Mouse (Mus musculus): ENCODE results near the gene Lrrk1.

Lrrk1 gene

DNA sequence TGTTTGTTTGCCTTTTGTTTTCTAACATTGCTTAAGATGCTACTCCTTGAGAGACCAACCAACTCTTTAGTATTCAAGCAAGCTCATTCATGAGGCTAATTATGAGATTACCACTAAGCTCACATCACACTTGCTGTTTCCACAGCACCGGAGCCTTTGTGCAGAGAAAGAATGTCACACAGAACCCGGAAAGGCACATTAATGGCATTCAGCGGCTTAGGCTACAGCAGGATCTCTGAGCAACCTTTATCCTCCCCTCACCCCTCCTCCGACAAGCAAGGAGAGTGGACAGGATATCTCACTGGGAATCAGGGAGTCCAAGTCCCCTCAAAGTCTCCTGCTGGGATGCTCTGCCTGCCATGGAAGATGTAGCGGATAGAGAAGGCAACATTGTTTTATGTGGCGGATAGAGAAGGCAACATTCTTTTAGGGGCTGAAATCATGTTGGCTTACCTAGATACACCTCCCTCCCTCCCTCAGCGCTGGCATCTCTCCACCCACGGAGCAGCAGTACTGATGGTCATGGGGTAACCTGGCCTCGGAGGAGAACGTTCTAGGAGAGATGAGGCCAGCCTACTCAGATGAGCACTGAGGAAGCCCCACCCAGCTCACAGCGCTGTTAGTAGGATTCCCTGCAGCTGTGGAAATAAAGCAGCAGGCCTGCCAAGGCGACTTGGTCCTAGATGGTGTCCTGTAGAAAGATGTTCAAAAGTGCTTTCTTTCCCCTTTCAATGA is 91.1 kb downstream of the Lrrk1 start:
- no peak for DNase-seq

DNA sequence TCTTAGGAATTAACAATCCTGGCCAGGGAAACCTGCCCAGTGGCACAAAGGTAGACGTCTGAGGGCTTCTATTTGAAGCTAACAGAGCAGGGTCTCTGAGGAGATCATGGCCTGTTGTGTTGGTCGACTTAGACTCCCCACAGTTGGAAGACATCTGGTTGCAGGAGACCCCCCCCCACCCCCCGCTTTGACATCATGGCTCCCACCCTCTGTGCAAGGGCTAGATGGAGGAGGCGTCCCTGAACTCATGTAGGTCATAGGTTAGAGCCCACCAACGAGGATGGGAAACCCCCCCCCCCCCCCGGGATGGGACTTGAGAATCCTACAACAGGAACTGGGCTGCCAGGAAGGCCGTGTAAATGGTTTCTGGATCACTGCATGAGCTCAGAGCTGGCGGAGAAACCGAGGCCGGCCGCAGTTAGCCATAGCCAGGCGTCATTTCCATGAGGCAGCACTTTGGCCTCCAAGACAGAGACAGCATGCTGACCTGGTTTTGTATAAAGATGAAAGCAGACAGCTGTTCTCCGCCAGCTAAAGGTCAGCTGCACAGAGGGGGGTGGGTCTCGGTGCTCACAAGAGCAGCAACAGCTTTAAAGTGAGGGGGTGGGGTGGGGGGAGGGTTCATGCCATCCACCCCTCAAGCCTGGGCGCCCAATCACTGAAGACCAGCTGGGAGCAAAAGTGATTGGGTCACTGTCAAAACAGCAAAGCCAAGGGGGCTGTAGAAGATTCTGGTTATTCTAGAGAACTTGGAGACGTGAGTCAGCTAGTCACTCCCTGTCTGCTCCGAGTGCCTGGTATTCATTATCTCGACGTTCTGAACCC is 95.4 kb downstream of the Lrrk1 start:
- DNase-seq, result no peak

DNA sequence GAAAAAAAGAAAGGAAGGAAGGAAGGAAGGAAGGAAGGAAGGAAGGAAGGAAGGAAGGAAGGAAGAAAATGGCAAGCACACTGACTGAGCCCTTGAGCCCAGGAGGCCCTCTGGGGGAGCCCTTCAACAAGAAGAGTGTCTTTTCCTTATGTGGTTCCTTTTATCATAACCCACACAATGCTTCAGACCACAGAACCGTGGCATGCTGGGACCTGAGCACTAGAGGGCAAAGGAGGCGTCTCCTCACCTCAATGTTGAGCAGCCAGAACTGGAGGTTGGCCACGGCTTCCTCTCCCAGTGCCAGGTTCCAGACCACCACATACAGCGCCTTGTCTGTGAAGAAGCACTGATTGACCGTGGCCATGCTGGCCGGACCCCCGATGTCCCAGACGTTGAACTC is 96.1 kb downstream of the Lrrk1 start:
- DNase-seq, result no peak

DNA sequence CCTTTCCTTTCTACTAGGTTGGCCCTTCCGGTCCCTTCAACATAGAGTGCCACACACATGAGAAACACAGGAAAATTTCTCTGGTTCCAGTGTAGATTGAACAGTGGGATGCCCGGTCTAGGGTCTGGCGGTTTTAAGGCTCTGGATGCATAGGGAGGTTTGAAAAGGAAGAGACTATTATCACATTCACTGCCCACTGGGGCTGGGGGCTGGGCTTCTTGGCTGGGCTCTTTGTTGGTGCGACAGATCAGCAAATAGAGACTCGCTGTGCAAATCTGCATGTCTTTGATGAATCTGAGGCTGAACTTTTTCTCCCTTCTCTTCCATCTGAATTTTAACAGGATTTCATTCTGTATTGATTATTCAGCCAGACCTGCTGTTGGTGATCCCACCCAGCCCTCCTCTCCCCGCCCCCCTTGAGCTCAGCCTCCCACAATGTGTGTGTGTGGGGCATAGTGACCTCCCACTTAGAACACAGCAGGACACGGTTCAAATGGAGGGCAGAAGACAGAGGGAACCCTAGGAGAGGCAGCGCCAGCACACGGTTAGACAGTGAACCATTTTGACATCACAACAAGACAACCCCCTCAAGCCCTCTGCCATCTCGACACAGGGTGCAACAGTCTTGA is 105.1 kb downstream of the Lrrk1 start:
- no peak for DNase-seq

DNA sequence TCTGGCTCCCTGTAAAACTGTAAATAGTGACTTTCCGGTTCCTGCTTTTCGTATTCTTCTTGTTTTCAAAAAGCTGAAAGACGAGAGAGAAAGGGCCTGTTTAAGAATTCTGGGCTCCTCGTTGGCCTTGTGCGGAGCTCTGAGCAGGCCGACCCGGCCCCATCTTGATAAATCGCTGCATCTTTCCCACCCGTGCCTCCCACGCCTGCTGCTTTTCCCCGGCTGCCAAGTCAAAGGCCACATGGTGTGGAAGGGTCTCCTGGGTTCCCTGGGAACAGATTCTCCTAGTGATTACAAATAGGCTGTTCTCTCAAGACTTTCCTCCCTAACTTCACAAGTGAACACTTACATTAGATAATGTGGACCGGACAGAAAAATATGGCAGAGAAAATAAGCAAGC is 105.9 kb downstream of the Lrrk1 start:
- no peak for DNase-seq

DNA sequence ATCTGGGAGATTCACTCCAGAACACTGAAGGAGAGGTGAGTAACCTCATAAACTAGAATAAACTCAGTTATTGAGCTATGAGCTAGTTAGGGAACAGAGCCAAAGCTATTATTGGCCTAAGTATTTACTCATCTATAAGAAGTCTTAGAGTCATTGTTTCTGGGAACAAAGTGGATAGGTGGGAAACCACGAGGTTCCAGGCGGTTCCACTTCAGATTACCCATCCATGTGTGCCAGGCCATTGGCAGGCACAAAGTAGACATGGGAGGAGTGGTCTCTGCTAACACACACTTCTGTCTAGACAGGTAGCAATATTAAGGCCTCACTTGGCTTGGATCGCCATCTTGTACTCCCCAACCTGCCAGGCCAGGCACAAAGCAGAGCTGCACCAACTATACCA is 110.1 kb downstream of the Lrrk1 start:
- no peak for DNase-seq

DNA sequence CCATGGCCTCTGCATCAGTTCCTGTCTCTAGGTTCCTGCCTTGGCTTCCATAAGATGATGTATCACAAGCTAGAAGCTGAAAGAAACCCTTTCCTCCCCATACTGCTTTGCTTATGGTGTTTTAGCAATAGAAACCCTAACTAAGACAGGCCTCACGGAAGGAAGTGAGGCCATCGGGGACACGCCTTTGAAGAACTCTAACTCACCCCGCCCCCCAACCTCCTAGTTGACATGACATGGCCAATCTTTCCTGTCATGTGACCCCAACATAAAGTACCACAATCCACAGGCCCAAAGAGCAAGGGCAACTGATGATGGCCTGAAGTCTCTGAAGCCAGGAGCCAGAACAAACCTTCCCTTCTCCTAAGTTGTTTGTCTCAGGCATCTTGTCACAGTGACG is 114.7 kb downstream of the Lrrk1 start:
- DNase-seq, result no peak

DNA sequence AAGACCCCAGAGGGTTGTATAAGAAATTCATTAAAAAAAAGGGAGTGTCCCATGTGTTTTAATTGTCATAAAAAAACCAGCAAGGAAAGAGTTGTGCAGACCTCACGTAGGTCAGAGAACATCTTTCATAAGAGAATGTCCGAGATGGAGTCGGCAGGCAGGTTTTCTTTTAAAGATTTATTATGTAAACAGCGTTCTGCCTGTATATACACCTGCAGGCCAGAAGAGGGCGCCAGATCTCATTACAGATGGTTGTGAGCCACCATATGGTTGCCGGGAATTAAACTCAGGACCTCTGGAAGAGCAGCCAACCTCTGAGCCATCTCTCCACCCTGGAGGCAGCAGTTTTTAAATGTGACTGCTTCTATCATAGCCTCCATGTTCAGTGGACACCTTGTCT is 116.9 kb downstream of the Lrrk1 start:
- no peak for DNase-seq

DNA sequence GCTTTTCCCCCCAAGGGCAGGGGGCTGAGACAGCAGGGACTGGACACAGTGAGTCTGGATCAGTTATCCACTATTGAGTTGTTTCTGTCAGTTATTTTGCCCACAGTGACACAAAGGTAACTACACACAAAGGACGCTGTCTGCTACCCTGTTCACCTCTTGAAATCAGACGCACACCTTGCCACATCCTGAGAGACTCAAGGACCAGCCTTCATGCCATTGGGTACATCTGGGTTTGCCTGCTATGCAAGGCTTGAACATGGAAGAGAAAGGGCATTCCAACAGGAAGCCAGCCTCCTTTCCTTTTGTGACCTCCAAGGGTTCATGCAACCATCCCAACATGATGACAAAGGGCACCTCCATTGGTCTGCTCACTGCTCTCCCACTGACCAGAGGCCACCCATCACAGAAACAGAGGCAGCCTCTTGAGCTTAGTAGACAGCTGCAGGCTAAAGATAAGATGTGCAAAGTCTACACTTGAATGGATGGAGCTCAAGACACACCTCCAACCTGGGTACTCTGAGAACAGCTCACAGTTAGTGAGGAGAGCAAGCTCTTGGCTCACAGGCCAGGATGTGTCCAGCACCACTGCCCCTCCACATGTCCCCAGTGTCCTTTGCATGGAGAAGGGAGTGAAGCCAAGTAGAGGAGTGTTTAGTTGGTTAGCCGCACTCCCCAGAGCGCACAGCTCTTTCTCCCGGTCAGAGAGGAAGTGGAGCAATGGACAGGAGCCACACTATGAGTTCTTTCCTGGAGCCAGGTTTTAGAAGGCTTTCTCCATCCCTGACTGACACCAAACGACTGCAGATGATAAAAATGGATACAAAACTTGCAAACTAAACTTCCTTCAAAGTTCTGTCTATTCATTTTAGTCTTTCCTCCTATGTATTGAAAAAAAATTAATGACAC is 121.0 kb downstream of the Lrrk1 start:
- no peak for DNase-seq

DNA sequence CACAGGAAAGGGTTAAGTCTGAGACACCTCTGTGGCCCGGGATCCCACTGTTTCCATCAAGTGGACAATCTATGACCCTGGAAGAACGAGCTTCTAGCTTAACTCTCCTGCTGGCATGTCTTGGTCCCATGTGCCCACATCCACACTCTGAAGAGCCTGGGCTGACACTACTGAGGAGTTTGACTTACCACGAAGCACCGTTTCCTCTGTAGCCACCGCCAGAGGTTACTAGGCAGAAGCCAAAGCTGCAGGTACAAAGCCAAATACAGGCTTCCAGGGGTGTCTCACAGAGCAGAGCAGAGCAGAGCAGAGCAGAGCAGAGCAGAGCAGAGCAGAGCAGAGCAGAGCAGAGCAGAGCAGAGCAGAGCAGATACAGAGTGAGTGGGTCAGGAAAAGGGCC is 124.7 kb downstream of the Lrrk1 start:
- no peak for DNase-seq

DNA sequence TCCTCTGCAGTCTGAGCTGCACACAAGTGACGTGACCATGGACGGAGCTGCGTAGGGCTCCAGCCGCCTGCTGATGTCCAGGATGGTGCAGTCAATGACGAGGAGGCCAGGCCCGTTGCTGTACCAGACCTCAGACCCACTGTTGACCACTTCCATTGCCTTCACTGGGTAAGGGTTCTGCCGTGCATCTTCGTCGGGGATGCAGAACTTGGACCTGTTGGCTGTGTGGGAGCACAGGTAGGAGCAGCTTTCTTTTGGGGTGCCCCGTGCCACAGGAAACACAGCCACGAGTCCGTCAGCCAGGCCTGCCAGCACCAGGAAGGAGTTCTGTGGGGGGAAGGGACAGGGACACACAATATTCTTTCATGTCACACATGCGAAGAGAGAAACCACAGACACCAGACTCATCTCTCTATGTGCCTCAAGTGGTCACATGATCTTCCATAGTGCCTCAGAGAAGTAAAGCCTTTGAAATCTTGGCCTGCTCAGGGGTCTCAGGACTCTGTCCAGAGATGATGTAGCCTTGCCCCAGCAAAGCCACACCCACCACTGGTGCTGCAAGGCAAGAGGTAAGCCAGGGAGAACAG is 125.5 kb downstream of the Lrrk1 start:
- no peak for DNase-seq

DNA sequence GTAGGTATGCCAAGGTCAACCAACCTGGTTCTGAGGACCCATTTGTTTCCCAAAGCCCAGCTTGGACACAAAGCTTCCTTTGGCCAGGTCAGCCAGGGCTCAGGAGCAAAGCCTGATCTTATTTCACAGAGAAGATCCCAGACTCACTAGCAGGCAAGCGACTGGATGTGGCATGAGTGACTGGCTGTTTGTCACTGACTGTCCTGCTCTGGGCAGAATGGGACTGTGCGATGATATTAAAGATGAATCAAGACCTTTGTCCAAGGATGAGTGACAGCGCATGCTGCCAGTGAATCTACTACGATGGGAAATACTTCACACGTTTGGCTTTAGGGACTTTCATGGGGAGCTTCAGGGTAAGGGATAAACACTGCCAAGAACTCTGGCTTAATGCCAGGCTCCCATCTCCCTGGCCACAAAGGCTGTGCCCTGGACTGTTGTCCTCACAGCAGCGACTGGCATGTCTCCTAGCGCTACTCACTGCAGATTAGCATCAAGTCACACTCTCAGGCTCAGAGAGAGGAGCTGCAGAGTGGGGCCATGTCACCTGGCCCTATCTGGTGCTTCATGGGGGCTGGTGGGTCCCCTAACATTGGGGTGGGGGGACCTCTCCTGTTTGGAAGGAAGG is 127.3 kb downstream of the Lrrk1 start:
- DNase-seq, result peak; percentile 77

- peak; percentile 40 for DNase-seq
These were observed 127.9 kb downstream of the Lrrk1 start for GRCm38 (mm10) chr7:66260295-66260694.

DNA sequence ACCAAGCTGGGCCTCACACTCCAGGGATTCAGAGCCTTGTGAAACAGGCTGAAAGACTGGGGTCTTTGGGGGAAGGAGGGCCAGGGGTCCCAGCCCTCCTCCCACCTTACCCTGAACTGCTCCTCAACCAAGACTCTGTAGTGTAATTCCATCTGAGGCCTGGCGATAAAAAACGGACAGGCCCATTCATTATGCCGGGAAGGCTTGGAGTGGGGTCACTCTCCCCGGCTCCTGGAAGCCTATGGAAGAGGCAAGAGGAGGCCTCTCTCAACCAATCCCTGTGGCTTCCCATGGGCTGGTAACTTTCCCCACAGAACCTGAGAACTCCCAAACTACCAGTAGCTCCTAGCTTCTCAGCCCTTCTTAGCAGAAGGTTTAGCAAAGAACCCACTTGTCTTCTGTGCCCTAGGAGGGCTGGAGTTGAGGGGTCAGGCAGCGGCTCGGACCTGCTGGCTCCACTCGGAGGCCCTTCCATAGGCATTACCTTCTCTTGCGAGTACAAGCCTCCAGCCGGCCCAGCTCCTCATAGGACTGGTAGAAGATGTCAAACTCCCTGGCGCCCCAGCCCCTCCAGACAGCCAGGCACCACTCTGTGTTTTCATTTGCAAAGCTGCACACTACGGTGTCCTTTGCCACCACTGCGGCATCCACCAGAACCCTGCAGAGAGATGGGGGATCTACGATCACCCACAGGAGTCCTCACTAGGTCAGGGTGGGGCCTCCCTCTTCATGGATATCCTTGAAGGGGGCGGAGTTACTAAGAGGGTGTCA is 128.5 kb downstream of the Lrrk1 start:
- DNase-seq, result no peak

- no peak for DNase-seq
These were observed 129.2 kb downstream of the Lrrk1 start for GRCm38 (mm10) chr7:66258997-66259396.

GRCm38 (mm10) chr7:66257232-66257631 is 130.9 kb downstream of the Lrrk1 start:
- DNase-seq, result no peak

- DNase-seq, result no peak
These were observed 131.7 kb downstream of the Lrrk1 start for GRCm38 (mm10) chr7:66256441-66256840.

GRCm38 (mm10) chr7:66254993-66255392 is 133.2 kb downstream of the Lrrk1 start:
- DNase-seq, result no peak

DNA sequence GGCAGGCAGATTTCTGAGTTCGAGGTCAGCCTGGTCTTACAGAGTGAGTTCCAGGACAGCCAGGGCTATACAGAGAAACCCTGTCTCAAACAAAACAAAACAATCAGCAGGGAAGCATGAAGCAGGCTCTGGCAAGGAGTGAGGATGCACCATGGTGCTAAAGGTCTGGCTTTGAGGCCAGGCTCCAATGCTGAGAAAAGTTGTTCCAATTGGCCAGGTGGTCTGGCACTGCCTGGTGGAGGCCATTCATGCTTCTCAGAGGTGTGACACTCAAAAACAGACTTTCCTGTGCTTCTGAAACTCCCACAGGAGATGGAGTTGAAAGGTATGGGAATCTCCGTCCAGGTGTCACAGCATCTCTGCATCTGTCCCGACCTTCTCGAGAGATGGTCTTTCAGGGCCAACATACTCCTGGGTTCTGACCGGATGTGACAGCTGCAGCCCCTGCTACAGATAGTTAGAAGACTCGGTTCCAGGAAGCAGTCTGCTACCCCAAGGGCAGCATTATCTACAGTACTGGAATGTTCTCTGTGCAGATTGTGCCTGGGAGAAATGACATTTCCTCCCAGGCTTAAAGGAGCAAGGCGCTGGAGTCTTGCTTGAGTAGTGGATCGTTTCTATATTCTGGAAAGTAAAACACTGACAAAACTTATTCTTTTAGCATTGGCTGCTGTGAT is 134.0 kb downstream of the Lrrk1 start:
- DNase-seq, result no peak

DNA sequence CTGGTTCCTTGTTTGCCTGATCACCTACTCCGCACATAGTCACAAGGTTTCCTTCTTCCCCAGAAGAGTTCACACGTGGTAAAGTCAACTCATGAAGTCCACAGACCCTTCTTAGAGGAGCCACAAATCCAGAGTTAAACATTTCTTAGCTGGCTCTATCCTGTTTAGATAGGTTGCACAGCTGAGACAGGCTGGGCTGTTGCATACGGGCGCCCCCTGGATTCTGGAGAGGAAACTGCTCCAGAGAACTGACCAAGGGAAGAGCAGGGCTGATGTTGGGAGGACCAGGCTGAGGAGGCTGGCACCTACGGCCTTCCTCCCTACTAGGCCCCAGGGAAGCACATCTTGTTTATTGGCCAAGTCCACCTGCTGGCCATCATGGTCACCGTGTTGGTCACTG is 138.1 kb downstream of the Lrrk1 start:
- DNase-seq, result peak; percentile 53

- no peak for DNase-seq
These were observed 138.7 kb downstream of the Lrrk1 start for GRCm38 (mm10) chr7:66249426-66249825.

All from cerebellum, adult 9-10 months (tissue).